Mouse (Mus musculus) C2C12 (cell line): ENCODE data around the gene Cenph.
"Not testable (repeated sequence)": the region's sequence is repeated elsewhere in the genome, so short reads cannot be mapped to it uniquely, and the experiment has no call there.

Experiments
- CTCF ChIP-seq: IDR thresholded peaks from one replicate; pipeline ENCODE4 v1.5.1; 2011; ENCODE audit not compliant: control insufficient read depth, insufficient read depth, insufficient read length
- FOSL1 ChIP-seq: IDR thresholded peaks from one replicate; pipeline ENCODE4 v1.8.0; 2011; ENCODE audit warnings: mild to moderate bottlenecking, low read length; ENCODE audit not compliant: poor library complexity, insufficient read depth, severe bottlenecking
- MAX ChIP-seq: IDR thresholded peaks from one replicate; pipeline ENCODE4 v1.6.1; 2011; ENCODE audit warnings: mild to moderate bottlenecking, control low read depth
- MYOD1 ChIP-seq: IDR thresholded peaks from one replicate; pipeline ENCODE4 v1.6.1; 2011; ENCODE audit warnings: low read depth; ENCODE audit not compliant: control insufficient read depth, insufficient read length
- MYOG ChIP-seq: IDR thresholded peaks from one replicate; pipeline ENCODE4 v1.6.1; 2011; ENCODE audit not compliant: control insufficient read depth, insufficient read length; ENCODE audit errors: extremely low read depth
- USF1 ChIP-seq: IDR thresholded peaks from one replicate; pipeline ENCODE4 v1.6.1; 2011; ENCODE audit warnings: low read depth, mild to moderate bottlenecking, control low read depth, moderate library complexity

GRCm38 (mm10) chr13:100788057-100788456 lies 12.4 kb upstream of the Cenph start:
- TF ChIP-seq CTCF, FOSL1, USF1, MYOG, MYOD1, MAX: not testable (repeated sequence)
